Mouse (Mus musculus): Measurements from ENCODE around the gene Hcfc1r1. TPM values are rescaled to one million over a fixed set of nuclear protein-coding genes. Genes with fewer than 3 reads are reported as not detected.

Hcfc1r1 gene
- polyA plus RNA-seq, 1 experiment from 2014 or later: 83.3 TPM

DNA sequence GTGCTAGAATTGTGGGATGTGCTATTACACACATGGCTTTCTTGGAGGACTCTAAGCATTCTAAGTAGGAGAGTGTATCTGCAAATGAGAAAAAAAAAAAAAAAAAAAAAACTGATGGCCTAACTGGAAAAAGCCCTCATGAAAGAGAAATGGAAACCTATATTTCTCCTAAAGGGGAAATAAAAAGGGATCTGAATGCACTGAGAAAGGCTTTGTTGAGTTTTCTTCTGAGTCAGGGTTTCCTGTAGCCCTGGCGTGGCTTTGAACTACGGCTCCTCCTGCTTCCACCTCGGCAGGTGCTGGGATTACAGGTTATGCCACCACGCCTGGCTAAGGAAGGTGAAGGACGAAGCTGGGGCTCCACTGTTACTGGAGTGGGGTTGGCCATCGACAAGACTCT is 19.4 kb upstream of the Hcfc1r1 start:
- no peaks in the 10 kb centered on the region for H3K4me1 ChIP-seq (replicated peaks; ENCODE audit: control insufficient read depth, insufficient read depth, low read length)
- WGBS: 53% methylated on average over 6 of the region's 6 CpGs
- H3K27me3 ChIP-seq (replicated peaks; ENCODE audit: control insufficient read depth, insufficient read depth, low read length): no peaks in the 10 kb centered on the region
- H3K4me2 ChIP-seq (ENCODE audit: low read length): no peak overlapping the region
- ATAC-seq (replicated peaks; ENCODE audit: low FRiP score, low TSS enrichment, low read depth): no peak
- no peak overlapping the region for H3K27ac ChIP-seq (ENCODE audit: low read depth)
- H3K9me3 ChIP-seq (ENCODE audit: control insufficient read depth, low read length): no peaks in the 10 kb centered on the region
- H3K36me3 ChIP-seq (ENCODE audit: control insufficient read depth, insufficient read depth, low read length): no peaks in the 10 kb centered on the region
- DNase-seq (ENCODE audit: low spot score): no peak
- no peak overlapping the region for H3K9ac ChIP-seq (ENCODE audit: low read length)
- H3K4me3 ChIP-seq (ENCODE audit: low read depth, low read length): no peak overlapping the region

DNA sequence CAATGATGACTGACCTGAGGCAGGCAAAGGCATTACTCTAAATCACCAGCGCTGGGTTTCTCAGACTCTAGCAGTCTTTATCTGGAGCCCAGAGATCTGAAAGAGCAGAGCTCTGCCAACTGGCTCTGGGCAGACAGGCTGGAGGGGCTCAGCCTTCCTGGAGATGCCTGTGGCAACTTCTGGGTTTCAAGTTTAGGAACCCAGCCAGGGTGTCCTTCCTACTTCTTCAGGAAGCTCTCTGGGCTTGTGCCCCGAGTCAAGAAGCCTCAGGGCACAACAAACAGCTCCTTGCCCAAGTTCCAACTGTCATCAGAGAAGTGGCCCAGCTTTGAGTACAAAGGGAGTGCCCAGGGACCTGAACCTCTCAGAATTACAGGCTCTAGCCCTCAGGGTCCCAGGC is 19.0 kb upstream of the Hcfc1r1 start:
- Histone ChIP-seq H3K27me3 (replicated peaks; ENCODE audit: control insufficient read depth, insufficient read depth, low read length) (peaks cover 2% of the 10 kb centered on the region; the same call in 1 of the 2 replicates), H3K4me3 (ENCODE audit: low read depth, low read length) (no peak overlapping the region), H3K4me1 (replicated peaks; ENCODE audit: control insufficient read depth, insufficient read depth, low read length) (no peaks in the 10 kb centered on the region), H3K27ac (ENCODE audit: low read depth) (no peak overlapping the region), H3K9me3 (ENCODE audit: control insufficient read depth, low read length) (no peaks in the 10 kb centered on the region), H3K9ac (ENCODE audit: low read length) (no peak overlapping the region), H3K4me2 (ENCODE audit: low read length) (no peak overlapping the region), H3K36me3 (ENCODE audit: control insufficient read depth, insufficient read depth, low read length) (no peaks in the 10 kb centered on the region)
- 72% methylated on average over 2 of the region's 2 CpGs for WGBS
- DNase-seq (ENCODE audit: low spot score) (no peak), ATAC-seq (replicated peaks; ENCODE audit: low FRiP score, low TSS enrichment, low read depth) (no peak)

DNA sequence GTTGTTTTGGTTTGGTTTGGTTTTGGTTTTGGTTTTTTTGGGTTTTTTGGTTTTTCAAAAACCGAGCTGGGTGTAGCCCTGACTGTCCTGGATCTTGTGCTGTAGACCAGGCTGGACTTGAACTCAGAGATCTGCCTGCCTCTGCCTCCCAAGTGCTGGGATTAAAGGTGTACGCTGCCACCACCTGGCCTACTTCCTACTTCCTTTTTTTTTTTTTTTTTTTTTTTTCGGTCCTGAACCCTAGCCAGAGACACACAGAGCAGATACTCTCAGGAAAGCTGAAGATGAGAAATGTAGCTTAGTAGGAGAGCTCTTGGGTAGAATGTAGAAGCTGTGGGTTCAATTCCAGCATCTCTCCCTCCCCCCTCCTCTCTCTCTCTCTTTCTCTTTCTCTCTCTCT is 14.9 kb upstream of the Hcfc1r1 start:
- Histone ChIP-seq H3K4me2 (ENCODE audit: low read length) (no peak overlapping the region), H3K27ac (ENCODE audit: low read depth) (no peak overlapping the region), H3K4me1 (replicated peaks; ENCODE audit: control insufficient read depth, insufficient read depth, low read length) (no peaks in the 10 kb centered on the region), H3K9ac (ENCODE audit: low read length) (no peak overlapping the region), H3K9me3 (ENCODE audit: control insufficient read depth, low read length) (no peaks in the 10 kb centered on the region), H3K36me3 (ENCODE audit: control insufficient read depth, insufficient read depth, low read length) (no peaks in the 10 kb centered on the region), H3K4me3 (ENCODE audit: low read depth, low read length) (no peak overlapping the region), H3K27me3 (replicated peaks; ENCODE audit: control insufficient read depth, insufficient read depth, low read length) (peaks cover 33% of the 10 kb centered on the region)
- no peak for ATAC-seq (replicated peaks; ENCODE audit: low FRiP score, low TSS enrichment, low read depth)
- no peak for DNase-seq (ENCODE audit: low spot score)
- WGBS: 88% methylated on average over 3 of the region's 3 CpGs

DNA sequence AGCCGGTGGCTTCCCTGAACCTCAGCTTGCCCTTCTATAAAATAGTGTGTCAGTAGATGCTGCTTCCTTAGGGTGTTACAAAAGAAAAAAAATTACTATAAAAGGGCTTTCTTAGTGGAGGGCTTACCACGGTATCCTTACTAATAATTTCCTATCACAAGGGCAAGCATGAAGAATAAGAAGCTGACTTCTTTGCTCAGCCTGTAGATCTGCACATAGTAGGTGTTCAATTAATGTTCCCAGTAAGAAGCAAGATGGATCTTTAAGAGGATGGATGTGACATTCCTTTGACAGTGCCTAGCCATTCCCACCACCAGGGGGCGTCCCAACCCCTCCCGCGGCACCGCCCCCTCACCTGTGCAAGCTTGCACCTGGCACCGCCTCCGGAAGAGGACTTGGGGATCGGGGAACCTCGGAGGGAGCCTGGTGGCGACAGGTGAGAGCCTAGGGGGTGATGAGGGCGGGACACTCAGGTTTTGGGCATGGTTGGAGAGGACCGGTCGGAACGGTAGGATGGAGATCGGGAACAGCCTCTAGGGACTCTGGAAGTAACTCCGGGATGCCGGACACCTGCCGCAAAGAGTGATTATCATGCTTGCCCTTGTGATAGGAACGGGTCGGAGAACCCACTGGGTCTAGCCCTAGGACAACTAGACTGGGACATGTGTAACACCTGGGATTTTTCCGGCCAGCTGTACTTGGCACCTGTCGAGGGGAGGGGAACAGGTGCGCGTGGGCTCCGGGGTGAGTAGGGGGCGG is 13.1 kb upstream of the Hcfc1r1 start, which contains the start of gene Bicdl2:
TSS of gene Bicdl2 (plus strand) at position 390 of the 759 bp plus-strand sequence.
- WGBS: 3% methylated on average over 27 of the region's 27 CpGs
- H3K27me3 ChIP-seq (replicated peaks; ENCODE audit: control insufficient read depth, insufficient read depth, low read length): peaks cover 33% of the 10 kb centered on the region
- H3K9ac ChIP-seq (ENCODE audit: low read length): no peak within 1 kb of the TSS
- H3K4me2 ChIP-seq (ENCODE audit: low read length): peak within 1 kb of the TSS; percentile 41
- no peak within 1 kb of the TSS for H3K27ac ChIP-seq (ENCODE audit: low read depth)
- ATAC-seq (replicated peaks; ENCODE audit: low FRiP score, low TSS enrichment, low read depth) (peak; percentile 59), DNase-seq (ENCODE audit: low spot score) (peak; percentile 91)
- peak within 1 kb of the TSS; percentile 27 for H3K4me3 ChIP-seq (ENCODE audit: low read depth, low read length)
- H3K9me3 ChIP-seq (ENCODE audit: control insufficient read depth, low read length): no peaks in the 10 kb centered on the region
- no peaks in the 10 kb centered on the region for H3K36me3 ChIP-seq (ENCODE audit: control insufficient read depth, insufficient read depth, low read length)
- no peaks in the 10 kb centered on the region; the same call in 1 of the 2 replicates for H3K4me1 ChIP-seq (replicated peaks; ENCODE audit: control insufficient read depth, insufficient read depth, low read length)

DNA sequence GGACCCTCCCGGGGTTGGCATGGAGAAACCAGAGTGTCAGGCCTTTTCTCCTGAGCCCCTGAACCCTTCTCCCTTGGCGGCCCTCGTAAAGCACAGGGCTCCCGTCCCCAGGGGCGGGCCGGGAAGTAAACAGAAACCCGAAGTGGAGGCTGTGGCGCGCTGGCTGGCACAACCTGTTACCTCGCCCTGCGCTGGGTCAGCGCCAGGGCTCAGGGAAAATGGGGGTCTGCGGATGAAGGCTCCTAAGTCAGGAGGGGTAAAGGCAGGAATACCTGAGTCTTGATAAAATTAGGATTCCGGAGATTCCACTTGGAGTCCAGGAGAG is 12.6 kb upstream of the Hcfc1r1 start:
- ATAC-seq (replicated peaks; ENCODE audit: low FRiP score, low TSS enrichment, low read depth) (peak; percentile 12; the same call in 1 of the 2 replicates), DNase-seq (ENCODE audit: low spot score) (no peak)
- Histone ChIP-seq H3K4me2 (ENCODE audit: low read length) (peak overlapping the region; percentile 41), H3K4me1 (replicated peaks; ENCODE audit: control insufficient read depth, insufficient read depth, low read length) (no peaks in the 10 kb centered on the region; the same call in 1 of the 2 replicates), H3K27ac (ENCODE audit: low read depth) (no peak overlapping the region), H3K9me3 (ENCODE audit: control insufficient read depth, low read length) (no peaks in the 10 kb centered on the region), H3K9ac (ENCODE audit: low read length) (no peak overlapping the region), H3K4me3 (ENCODE audit: low read depth, low read length) (peak overlapping the region; percentile 27; the same call in 1 of the 2 replicates), H3K36me3 (ENCODE audit: control insufficient read depth, insufficient read depth, low read length) (no peaks in the 10 kb centered on the region), H3K27me3 (replicated peaks; ENCODE audit: control insufficient read depth, insufficient read depth, low read length) (peaks cover 33% of the 10 kb centered on the region)
- 1% methylated on average over 14 of the region's 14 CpGs for WGBS

DNA sequence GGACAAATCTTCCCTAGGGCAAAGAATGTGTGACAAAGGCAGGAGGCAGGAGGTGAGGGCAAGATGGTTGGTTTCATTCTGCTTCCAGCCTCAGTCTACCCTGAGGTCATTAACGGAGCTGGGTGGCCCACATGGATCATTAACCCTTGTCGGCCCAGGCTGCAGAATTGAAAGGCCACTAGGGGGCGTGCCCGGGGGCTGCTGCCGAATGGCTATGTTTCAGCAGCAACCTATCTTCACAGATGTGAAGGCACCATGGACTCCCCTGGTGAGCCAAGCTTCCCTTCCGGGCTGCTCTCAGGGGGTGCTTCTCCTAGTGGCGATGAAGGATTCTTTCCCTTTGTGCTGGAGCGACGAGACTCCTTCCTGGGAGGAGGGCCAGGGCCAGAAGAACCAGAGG is 11.9 kb upstream of the Hcfc1r1 start:
- no peak overlapping the region for H3K4me3 ChIP-seq (ENCODE audit: low read depth, low read length)
- no peak overlapping the region for H3K9ac ChIP-seq (ENCODE audit: low read length)
- no peak overlapping the region for H3K4me2 ChIP-seq (ENCODE audit: low read length)
- peaks cover 33% of the 10 kb centered on the region for H3K27me3 ChIP-seq (replicated peaks; ENCODE audit: control insufficient read depth, insufficient read depth, low read length)
- 3% methylated on average over 9 of the region's 9 CpGs for WGBS
- H3K4me1 ChIP-seq (replicated peaks; ENCODE audit: control insufficient read depth, insufficient read depth, low read length): no peaks in the 10 kb centered on the region; the same call in 1 of the 2 replicates
- ATAC-seq (replicated peaks; ENCODE audit: low FRiP score, low TSS enrichment, low read depth) (no peak), DNase-seq (ENCODE audit: low spot score) (no peak)
- H3K9me3 ChIP-seq (ENCODE audit: control insufficient read depth, low read length): no peaks in the 10 kb centered on the region
- H3K27ac ChIP-seq (ENCODE audit: low read depth): no peak overlapping the region
- H3K36me3 ChIP-seq (ENCODE audit: control insufficient read depth, insufficient read depth, low read length): peaks cover 5% of the 10 kb centered on the region

DNA sequence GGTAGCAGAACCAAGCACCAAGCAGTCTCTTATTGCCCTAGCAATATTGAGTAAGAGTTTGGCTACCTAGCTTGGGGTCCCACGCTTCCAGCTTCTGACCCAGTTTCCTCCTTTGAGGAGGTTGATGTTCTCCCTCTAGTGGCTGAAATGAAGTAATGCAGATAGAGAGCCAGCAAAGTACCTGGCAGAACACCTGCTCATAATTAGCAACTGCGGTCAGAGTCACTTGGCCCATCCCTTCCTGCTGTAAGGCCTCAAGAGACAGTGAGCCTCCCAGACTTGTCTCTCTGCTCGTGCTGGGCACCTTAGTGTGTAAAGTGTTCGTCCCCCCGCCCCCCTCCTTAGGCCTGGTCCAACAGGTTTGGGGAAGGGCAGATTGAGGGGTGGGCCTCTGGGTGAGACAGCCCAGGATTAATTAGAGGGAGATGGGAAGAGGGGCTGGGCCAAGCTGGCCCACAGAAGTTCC is 8.8 kb upstream of the Hcfc1r1 start:
- peak; percentile 66 for DNase-seq (ENCODE audit: low spot score)
- Histone ChIP-seq H3K36me3 (ENCODE audit: control insufficient read depth, insufficient read depth, low read length) (peaks cover 35% of the 10 kb centered on the region), H3K4me2 (ENCODE audit: low read length) (no peak overlapping the region), H3K4me1 (replicated peaks; ENCODE audit: control insufficient read depth, insufficient read depth, low read length) (no peaks in the 10 kb centered on the region; the same call in 1 of the 2 replicates), H3K4me3 (ENCODE audit: low read depth, low read length) (no peak overlapping the region), H3K27me3 (replicated peaks; ENCODE audit: control insufficient read depth, insufficient read depth, low read length) (peaks cover 29% of the 10 kb centered on the region), H3K9ac (ENCODE audit: low read length) (no peak overlapping the region), H3K27ac (ENCODE audit: low read depth) (no peak overlapping the region), H3K9me3 (ENCODE audit: control insufficient read depth, low read length) (no peaks in the 10 kb centered on the region)
- WGBS: 13% methylated on average over 5 of the region's 5 CpGs
- ATAC-seq (replicated peaks; ENCODE audit: low FRiP score, low TSS enrichment, low read depth): peak; percentile 57

DNA sequence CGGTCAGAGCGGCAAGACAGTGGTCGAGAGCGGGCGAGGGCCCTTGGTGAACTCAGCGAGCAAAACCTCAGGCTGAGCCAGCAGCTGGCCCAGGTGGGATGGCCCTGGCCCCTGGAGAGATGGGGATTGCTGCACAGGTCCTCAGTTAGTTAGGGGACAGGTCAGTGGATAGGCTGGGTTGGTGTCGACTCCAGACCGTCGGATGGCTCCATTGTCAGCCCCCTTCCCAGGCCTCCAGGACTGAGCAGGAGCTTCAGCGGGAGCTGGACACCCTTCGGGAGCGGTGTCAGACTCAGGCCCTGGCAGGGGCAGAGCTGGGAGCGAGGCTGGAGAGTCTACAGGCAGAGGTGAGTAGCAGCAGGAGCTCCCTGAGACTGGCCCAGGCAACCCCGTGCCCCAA is 7.9 kb upstream of the Hcfc1r1 start:
- Histone ChIP-seq H3K4me3 (ENCODE audit: low read depth, low read length) (no peak overlapping the region), H3K9me3 (ENCODE audit: control insufficient read depth, low read length) (no peaks in the 10 kb centered on the region), H3K9ac (ENCODE audit: low read length) (no peak overlapping the region), H3K4me2 (ENCODE audit: low read length) (no peak overlapping the region), H3K4me1 (replicated peaks; ENCODE audit: control insufficient read depth, insufficient read depth, low read length) (no peaks in the 10 kb centered on the region; the same call in 1 of the 2 replicates), H3K36me3 (ENCODE audit: control insufficient read depth, insufficient read depth, low read length) (peaks cover 43% of the 10 kb centered on the region), H3K27me3 (replicated peaks; ENCODE audit: control insufficient read depth, insufficient read depth, low read length) (peaks cover 20% of the 10 kb centered on the region), H3K27ac (ENCODE audit: low read depth) (no peak overlapping the region)
- ATAC-seq (replicated peaks; ENCODE audit: low FRiP score, low TSS enrichment, low read depth) (no peak), DNase-seq (ENCODE audit: low spot score) (no peak)
- WGBS: 80% methylated on average over 14 of the region's 14 CpGs

Data from intestine, embryonic 14.5 days (tissue).